Mouse (Mus musculus) mouse embryonic stem cell (cell line): ENCODE data around the gene Rac3.

Experiments
- in situ Hi-C, 2 experiments: fragments of 300-500 bp; cut with MboI; formaldehyde crosslinking; loops; 1 replicate in 1 of 2; 3 replicates in 1 of 2; pipeline ENCODE4 v1.14.3; 2019 to 2020; ENCODE audit warnings: low sequenced_read_pairs in 2 of 2, low pct_unique_long_range_greater_than_20kb in 1 of 2, mixed read lengths in 1 of 2; ENCODE audit not compliant: unreplicated experiment in 1 of 2

Rac3 gene

GRCm38 (mm10) chr11:120703696-120704454, 17.4 kb upstream of the Rac3 start:
- in situ Hi-C loops: no loop called here

DNA sequence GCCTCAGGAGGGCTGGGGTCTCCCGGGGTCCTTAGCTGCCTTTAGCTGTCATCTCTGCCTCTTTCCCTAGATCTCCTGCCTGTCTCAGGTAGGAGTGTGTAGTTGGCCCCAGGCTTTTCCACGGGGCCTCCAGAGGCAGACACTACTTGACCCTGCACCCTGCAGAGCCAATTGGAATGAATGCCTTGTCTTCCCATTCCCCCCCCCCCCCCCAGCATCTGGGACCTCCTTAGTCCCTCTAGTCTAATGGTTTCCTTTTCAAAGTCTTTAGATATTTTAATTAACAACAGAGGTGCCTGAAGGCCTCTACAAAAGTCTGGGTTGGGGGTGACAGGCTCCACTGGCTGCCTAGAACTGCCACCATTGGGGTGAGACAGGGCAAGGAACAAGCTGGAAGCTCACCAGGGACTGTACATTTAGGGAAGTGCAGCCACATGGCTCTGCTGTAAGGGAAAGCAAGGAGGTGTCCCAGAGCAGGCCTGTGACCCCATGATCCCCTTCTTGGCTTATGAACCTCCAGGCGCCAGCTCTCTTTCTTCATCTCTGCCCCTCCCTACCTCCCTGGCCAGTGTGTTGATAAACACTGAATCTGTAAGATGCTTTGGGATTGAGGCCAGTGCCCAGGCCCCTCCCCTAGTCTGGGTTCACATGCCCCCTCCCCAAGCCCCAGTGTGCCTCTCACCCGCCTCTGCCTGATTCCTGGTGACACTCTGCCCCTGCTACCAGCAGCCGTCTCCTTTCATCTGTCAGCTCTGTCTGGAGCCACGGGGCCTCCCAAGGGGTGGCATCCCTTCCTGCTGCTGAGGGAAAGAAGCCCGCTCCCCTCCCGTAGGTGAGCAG, 16.6 kb upstream of the Rac3 start:
- in situ Hi-C loops: no loop called here

DNA sequence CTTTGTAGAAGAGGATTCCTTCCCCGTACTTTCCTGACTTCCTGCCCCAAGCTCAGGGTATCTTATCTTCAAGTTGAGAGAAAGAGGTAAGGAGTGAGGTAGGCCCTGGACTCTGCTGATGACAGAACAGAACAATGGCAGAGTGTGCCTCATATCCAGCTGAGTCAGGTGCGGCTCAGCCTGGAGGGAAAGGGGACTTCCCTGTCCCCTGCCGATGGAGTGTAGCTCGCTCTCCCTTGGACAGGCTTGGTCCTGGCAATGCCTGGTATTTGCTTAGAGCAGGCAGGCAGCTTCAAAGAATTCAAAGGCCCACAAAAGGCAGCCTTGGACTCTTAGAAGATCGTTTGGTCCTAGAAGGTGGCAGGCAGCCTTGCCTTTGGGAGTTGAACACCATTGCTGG, 15.2 kb upstream of the Rac3 start:
- in situ Hi-C loops: no loop called here

DNA sequence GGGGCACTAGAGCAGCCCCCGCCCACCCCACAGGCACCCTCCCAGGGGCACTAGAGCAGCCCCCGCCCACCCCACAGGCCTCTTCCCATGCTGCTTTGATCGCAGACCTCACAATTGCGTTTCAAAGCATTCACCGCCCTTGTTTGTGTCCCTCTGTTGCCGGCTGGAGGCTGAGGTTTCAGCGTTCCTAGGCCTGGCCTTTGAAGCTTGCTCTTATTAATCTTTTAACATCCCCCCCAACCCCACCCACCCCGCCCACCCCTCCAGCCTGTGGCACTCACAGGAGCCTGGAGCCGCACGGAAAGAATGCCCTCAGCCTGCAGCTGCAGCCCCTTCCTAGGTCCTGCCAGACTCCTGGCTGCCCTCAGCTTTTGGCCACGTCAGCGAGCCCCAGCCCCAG, 14.0 kb upstream of the Rac3 start:
- in situ Hi-C loops: no loop called here

- in situ Hi-C loops: no loop called here
Observed at GRCm38 (mm10) chr11:120707969-120708368, 13.3 kb upstream of the Rac3 start.

GRCm38 (mm10) chr11:120709551-120709950, 11.7 kb upstream of the Rac3 start:
- in situ Hi-C loops: no loop called here

DNA sequence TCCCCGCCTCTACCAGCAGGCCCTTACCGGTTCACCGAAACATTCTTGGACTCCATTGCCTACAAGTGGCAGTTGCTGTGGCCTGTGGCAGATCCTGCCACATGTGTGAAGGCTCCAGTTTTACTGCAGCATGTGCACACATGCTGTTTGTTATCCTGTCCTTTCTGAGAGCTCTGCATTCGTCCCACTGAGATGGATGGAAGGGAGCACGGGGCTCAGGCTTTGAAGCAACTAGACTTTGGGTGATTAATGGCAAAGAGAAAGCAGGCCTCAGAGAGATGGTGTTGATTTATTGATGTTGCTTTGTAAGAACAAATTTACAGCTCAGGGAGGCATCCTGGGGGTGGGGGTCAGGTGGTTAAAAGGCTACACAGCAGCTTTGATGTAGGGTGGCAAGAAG, 10.6 kb upstream of the Rac3 start:
- in situ Hi-C loops: no loop called here

DNA sequence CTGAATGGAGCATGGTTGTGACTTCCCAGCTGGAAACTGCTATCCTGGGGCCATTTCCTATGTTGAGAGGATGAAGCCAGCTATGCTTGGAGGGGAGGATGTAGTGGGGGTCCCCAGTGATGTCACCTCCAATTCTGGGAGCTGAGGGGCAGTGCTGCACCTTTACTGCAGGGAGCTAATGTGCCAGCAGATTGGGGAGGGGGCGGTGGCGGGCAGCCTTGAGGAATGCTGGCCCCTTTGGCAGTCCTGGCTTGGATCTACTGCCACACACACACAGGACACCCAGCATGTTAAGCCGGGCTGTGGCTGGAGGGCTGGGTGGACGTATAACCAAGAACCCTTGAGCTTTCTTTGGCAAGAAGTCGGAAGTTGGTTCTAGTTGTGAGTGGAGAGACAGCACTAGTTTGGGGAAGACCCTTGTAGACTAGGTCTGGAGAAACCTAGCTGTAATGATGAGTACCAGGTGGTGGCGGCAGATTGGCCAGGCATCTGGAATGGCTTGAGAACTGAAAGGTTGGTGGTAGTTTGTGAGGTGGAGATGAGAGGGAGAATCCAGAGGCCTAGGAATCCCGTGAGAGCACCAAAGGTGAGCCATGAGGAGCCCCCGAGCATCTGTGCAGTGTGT, 9.2 kb upstream of the Rac3 start:
- in situ Hi-C loops: no loop called here

- in situ Hi-C loops: no loop called here
Observed at GRCm38 (mm10) chr11:120712771-120713568, 8.3 kb upstream of the Rac3 start.

DNA sequence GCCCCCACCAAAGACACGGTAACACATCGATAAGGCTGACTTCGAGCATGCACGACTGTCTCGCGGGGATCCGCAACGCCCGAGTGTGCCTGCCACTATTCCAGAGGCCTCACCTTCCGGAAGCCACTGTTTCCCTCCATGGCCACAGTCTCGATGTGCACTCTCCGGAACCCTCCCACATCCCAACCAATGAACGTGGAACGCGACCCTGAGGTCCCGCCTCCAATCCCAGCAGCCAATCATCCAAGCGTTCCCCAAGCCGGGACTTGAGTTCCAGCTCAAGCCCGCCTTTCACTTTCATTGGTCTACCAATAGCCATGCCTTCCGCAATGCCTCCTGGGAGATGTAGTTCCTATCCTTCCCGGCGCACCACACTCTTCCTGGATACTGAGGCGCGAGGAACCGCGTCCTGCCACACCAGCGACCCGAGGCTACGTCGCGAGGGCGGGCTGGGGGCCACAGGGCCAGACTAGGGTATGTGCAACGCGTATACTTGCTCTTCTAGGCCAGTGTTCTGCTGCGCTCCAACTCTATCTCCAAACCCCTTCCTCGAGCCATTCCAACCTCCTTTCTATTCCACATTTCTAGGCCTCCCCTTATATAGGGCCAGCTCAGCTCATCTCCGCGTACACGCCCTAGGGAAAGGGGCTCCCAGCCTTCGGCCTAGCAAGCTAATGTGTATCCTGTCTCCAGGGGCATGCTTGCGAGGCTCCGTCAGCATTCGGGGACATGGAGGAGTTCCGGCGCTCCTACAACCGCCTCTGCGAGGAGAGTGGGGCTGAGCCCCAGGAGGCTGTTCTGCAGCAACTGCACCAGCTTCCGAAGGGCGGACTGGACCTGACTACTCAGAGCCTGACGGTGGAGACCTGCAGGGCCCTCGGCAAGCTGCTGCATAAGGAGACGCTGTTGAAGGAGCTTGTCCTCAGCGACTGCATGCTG, 7.4 kb upstream of the Rac3 start, which contains the start of the genes Cenpx and Lrrc45:
Cenpx (minus strand) TSS at position 159 of the 939 bp plus-strand sequence.
Lrrc45 (plus strand) TSS at position 346 of the 939 bp plus-strand sequence.
- in situ Hi-C loops: no loop called here

DNA sequence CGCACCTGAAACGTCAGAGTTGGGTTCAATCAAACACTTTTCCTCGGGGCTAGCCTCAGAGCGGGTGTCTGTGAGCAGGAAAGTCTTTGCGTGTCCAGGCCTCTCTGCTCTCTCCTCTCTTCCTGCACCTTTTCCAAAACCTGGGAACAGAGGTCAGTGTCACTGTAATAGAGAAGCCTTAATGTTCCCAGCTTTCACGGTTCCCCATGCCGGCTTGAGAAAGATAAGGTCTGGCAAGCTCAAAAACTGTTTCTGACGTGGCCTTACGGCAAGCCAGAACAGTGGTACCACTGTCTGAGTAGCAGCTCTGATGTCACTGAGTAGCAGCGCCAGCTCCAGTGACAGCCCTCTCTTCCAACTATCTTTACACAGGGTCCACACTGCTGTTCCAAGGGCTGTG, 6.7 kb upstream of the Rac3 start:
- in situ Hi-C loops: no loop called here

- in situ Hi-C loops: no loop called here
Observed at GRCm38 (mm10) chr11:120715131-120715530, 6.1 kb upstream of the Rac3 start.

DNA sequence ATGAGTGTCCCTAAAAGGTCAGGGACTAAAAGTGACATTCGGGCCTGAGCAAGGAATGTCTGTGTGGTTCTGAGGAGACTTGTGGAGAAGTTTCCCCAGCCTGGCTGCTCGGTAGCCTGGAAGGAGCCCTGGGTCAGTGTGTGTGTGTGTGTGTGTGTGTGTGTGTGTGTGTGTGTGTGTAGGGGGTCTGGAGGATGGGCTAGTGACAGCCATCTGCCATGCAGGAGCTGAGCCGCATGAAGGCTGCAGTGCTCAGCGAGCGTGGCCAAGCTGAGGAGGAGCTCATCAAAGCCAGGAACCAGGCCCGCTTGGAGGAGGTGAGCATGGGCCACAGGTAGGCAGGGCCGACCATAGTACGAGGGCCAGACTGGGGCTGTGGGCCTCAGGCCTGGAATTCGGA, 2.0 kb upstream of the Rac3 start:
- in situ Hi-C loops: no loop called here

- in situ Hi-C loops: loop anchor here in 1 of 2 experiments (10.0 kb wide), 2 partner anchors 185 to 315 kb away; partner anchors contain the start of gene Cd7
Observed at GRCm38 (mm10) chr11:120719841-120720376, 1.4 kb upstream of the Rac3 start.

DNA sequence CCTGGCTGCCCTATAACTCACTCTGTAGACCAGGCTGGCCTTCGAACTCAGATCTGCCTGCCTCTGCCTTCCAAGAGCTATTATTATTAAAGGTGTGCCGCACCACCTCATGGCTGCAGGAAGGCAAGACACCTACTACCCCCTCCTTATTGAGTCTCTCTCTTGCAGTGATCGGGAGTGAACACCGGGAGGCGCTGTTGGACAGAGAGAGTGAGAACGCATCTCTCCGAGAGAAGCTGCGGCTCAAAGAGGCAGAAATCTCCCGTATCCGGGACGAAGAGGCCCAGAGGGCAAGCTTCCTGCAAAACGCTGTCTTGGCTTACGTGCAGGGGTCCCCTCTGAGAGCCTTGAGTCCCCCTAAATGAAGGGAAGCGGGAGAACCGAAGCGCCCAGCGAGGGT, 820 bp upstream of the Rac3 start:
- in situ Hi-C loops: loop anchor here in 1 of 2 experiments (10.0 kb wide), 2 partner anchors 184 to 314 kb away; partner anchors contain the start of gene Cd7

- in situ Hi-C loops: loop anchor here in 1 of 2 experiments (10.0 kb wide), 2 partner anchors 183 to 313 kb away; partner anchors contain the start of gene Cd7
Observed at GRCm38 (mm10) chr11:120722067-120722630, 879 bp downstream of the Rac3 start.
